21 mouse cellular contexts compared by ENCODE assay signal in genomic region chr13:55391626-55392029, GRCm38 (mm10). TPM values are rescaled to one million over a fixed set of nuclear protein-coding genes. Genes with fewer than 3 reads are reported as not detected.
DNase-seq lines count a peak whose midpoint lies in the region; ATAC-seq and TF ChIP-seq lines count a peak whose summit lies in the region.
"Had no signal": no experiment of that assay in that cellular context is flagged by ENCODE, and none has a peak within 500 bp of the region (broad histone marks: within the 10 kb centered on the region; RNA-seq: fewer than 3 reads in every experiment).

No protein-coding gene starts in this region.

- no peaks in the 10 kb centered on the region for H3K27me3 ChIP-seq in kidney, adult 2 months (replicated peaks; ENCODE audit: control insufficient read depth, insufficient read depth, low read length)
- peaks cover 12% of the 10 kb centered on the region for H3K27me3 ChIP-seq in liver, embryonic 15.5 days
- H3K27me3 ChIP-seq: neural tube, embryonic 12.5 days had no signal

- peak; percentile 71 for ATAC-seq in liver, embryonic 15.5 days (ENCODE audit: insufficient read depth)
- ATAC-seq: forebrain, embryonic 13.5 days; hindbrain, postnatal 0 days had no signal

- WGBS in kidney, adult 2 months, result 40% methylated on average over 1 of the region's 1 CpGs
- 29% methylated on average over 1 of the region's 1 CpGs for WGBS in liver, embryonic 15.5 days (ENCODE audit: insufficient replicate concordance)

- no peak for TF ChIP-seq POLR2A in kidney, adult 2 months (IDR thresholded peaks at IDR 0.05; ENCODE audit: low read depth, low read length)

- H3K4me1 ChIP-seq in kidney, adult 2 months (ENCODE audit: control insufficient read depth, insufficient read depth, low read length), result peaks cover 4% of the 10 kb centered on the region; the same call in 1 of the 2 replicates
- H3K4me1 ChIP-seq in liver, embryonic 15.5 days (replicated peaks), result peaks cover 8% of the 10 kb centered on the region; the same call in 1 of the 2 replicates
- H3K4me1 ChIP-seq: forebrain, embryonic 13.5 days; heart, embryonic 13.5 days; limb, embryonic 12.5 days; neural tube, embryonic 12.5 days had no signal

- H3K36me3 ChIP-seq in kidney, adult 2 months (ENCODE audit: control insufficient read depth, insufficient read depth, low read length), result no peaks in the 10 kb centered on the region
- H3K36me3 ChIP-seq in liver, embryonic 15.5 days (replicated peaks), result no peaks in the 10 kb centered on the region
- H3K36me3 ChIP-seq: heart, embryonic 13.5 days; limb, embryonic 12.5 days; neural tube, embryonic 12.5 days had no signal

- no peak for TF ChIP-seq CTCF in kidney, adult 2 months (conservative IDR thresholded peaks at IDR 0.05; ENCODE audit: insufficient read depth, insufficient read length, low read depth, low read length)

- H3K4me3 ChIP-seq in kidney, adult 2 months (ENCODE audit: insufficient read depth, low read depth, low read length), result no peak overlapping the region
- no peak overlapping the region for H3K4me3 ChIP-seq in liver, embryonic 15.5 days (replicated peaks)
- H3K4me3 ChIP-seq: forebrain, embryonic 13.5 days; heart, embryonic 13.5 days; left cerebral cortex, adult 2 months; limb, embryonic 12.5 days; megakaryocyte, embryonic 14.5 days; neural tube, embryonic 12.5 days had no signal

- no peak overlapping the region for H3K4me2 ChIP-seq in liver, embryonic 15.5 days
- H3K4me2 ChIP-seq: forebrain, embryonic 13.5 days; heart, embryonic 13.5 days; limb, embryonic 12.5 days; neural tube, embryonic 12.5 days had no signal

- DNase-seq in 416B (ENCODE audit: low read depth), result peak; percentile 24
- peak; percentile 94 for DNase-seq in kidney, adult 2 months
- peak; percentile 89 for DNase-seq in kidney, postnatal 14 days
- no peak for DNase-seq in lung, adult 18-20 months
- no peak for DNase-seq in ovary, postnatal 36 days (ENCODE audit: low spot score)
- no peak for DNase-seq in thymus, postnatal 14 days
- DNase-seq in gastrocnemius, adult 18-20 months (ENCODE audit: low spot score), result no peak
- DNase-seq: adrenal gland, adult 2 months; cerebellum, postnatal 14 days; heart, postnatal 4 days; lung, postnatal 10 days had no signal

- no peaks in the 10 kb centered on the region for H3K9me3 ChIP-seq in liver, embryonic 15.5 days (replicated peaks)
- H3K9me3 ChIP-seq: forebrain, embryonic 13.5 days; limb, embryonic 12.5 days; neural tube, embryonic 12.5 days had no signal

- H3K27ac ChIP-seq in kidney, adult 2 months (ENCODE audit: insufficient read depth, low read depth, low read length), result peak overlapping the region; percentile 95
- H3K27ac ChIP-seq in liver, embryonic 15.5 days (replicated peaks), result peak overlapping the region; percentile 73
- H3K27ac ChIP-seq: forebrain, embryonic 13.5 days; heart, embryonic 13.5 days; hindbrain, postnatal 0 days; left cerebral cortex, adult 2 months; limb, embryonic 12.5 days; neural tube, embryonic 12.5 days had no signal

- H3K9ac ChIP-seq in liver, embryonic 15.5 days, result no peak overlapping the region
- H3K9ac ChIP-seq: forebrain, embryonic 13.5 days; heart, embryonic 13.5 days; limb, embryonic 12.5 days; neural tube, embryonic 12.5 days had no signal

RNA-seq across cellular contexts. Expression of gene Slc34a1, which starts 6.4 kb away (rescaled TPM):
- 9,073 and 10,701 TPM in 2 replicates for polyA plus RNA-seq in kidney, adult 2 months (2012; rRNA removed)
- not detected in 2 replicates for polyA plus RNA-seq in liver, embryonic 15.5 days (2015; fragmentation: Nextera tagmentation; extraction: Ambion mirVana)
- total RNA-seq in gastrocnemius, adult 18-20 months (2021), result under 1 TPM in 1 of 2 experiments, not detected in 1; 0.66 TPM
- total RNA-seq: CH12.LX; gastrocnemius, postnatal 4 days; heart, postnatal 4 days; hindbrain, postnatal 0 days had no signal
- polyA plus RNA-seq: adrenal gland, adult 2 months; forebrain, embryonic 13.5 days; heart, embryonic 13.5 days; hindbrain, postnatal 0 days; limb, embryonic 12.5 days had no signal

RNA-seq across cellular contexts. Expression of gene Rgs14, which starts 22.1 kb away (rescaled TPM):
- 3.3 and 4.2 TPM in 2 replicates for polyA plus RNA-seq in kidney, adult 2 months (2012; rRNA removed)
- 2.2 and 2.9 TPM in 2 replicates for polyA plus RNA-seq in liver, embryonic 15.5 days (2015; fragmentation: Nextera tagmentation; extraction: Ambion mirVana)
- under 1 TPM; 0.24 to 0.43 TPM for total RNA-seq in gastrocnemius, adult 18-20 months (2021)

RNA-seq across cellular contexts. Expression of gene Pfn3, which starts 23.4 kb away (rescaled TPM):
- not detected in 2 replicates for polyA plus RNA-seq in kidney, adult 2 months (2012; rRNA removed)
- polyA plus RNA-seq in liver, embryonic 15.5 days (2015; fragmentation: Nextera tagmentation; extraction: Ambion mirVana), result not detected in 2 replicates
- not detected for total RNA-seq in gastrocnemius, adult 18-20 months (2021)
- total RNA-seq: adrenal gland, adult 2 months; CH12.LX; gastrocnemius, postnatal 4 days; heart, postnatal 4 days; left cerebral cortex, adult 2 months had no signal
- polyA plus RNA-seq: adrenal gland, adult 2 months; forebrain, embryonic 13.5 days; heart, embryonic 13.5 days; limb, embryonic 12.5 days; neural tube, embryonic 12.5 days had no signal

RNA-seq across cellular contexts. Expression of gene Lman2, which starts 29.0 kb away (rescaled TPM):
- 114 and 126 TPM in 2 replicates for polyA plus RNA-seq in kidney, adult 2 months (2012; rRNA removed)
- 58.8 and 62.1 TPM in 2 replicates for polyA plus RNA-seq in liver, embryonic 15.5 days (2015; fragmentation: Nextera tagmentation; extraction: Ambion mirVana)
- 10 to 100 TPM; 33.0 to 38.9 TPM for total RNA-seq in gastrocnemius, adult 18-20 months (2021)

RNA-seq across cellular contexts. Expression of gene F12, which starts 35.0 kb away (rescaled TPM):
- polyA plus RNA-seq in kidney, adult 2 months (2012; rRNA removed), result 0.03 and 0.07 TPM in 2 replicates
- 118 and 151 TPM in 2 replicates for polyA plus RNA-seq in liver, embryonic 15.5 days (2015; fragmentation: Nextera tagmentation; extraction: Ambion mirVana)
- total RNA-seq in gastrocnemius, adult 18-20 months (2021), result under 1 TPM in 1 of 2 experiments, not detected in 1; 0.12 TPM
- total RNA-seq: CH12.LX; heart, postnatal 4 days; hindbrain, postnatal 0 days had no signal
- polyA plus RNA-seq: forebrain, embryonic 13.5 days; limb, embryonic 12.5 days; neural tube, embryonic 12.5 days had no signal

Comparison
In these comparisons a context has a peak if more than half of its experiments do, and no peak if none do; other contexts are left out.
1. DNase-seq: peak in 416B (single experiment), kidney, adult 2 months (single experiment) and kidney, postnatal 14 days (single experiment); none in lung, adult 18-20 months (0 of 2), ovary, postnatal 36 days (single experiment), thymus, postnatal 14 days (single experiment) and gastrocnemius, adult 18-20 months (single experiment).
2. RNA of gene Slc34a1, which starts 6.4 kb away (polyA plus RNA-seq): 9,073 to 10,701 TPM in kidney, adult 2 months; not detected in liver, embryonic 15.5 days; every median in the first group is over 1,000 times any median in the second.